Mouse (Mus musculus) G1E (cell line): ENCODE results near the gene Efna4. TPM values are rescaled to one million over a fixed set of nuclear protein-coding genes. Genes with fewer than 3 reads are reported as not detected.

ENCODE experiments used
- ATAC-seq: 2 replicates; pipeline ENCODE4 v1.8.0; 2016; ENCODE audit warnings: mild to moderate bottlenecking; ENCODE audit not compliant: insufficient number of reproducible peaks, poor library complexity, low FRiP score, severe bottlenecking; ENCODE audit errors: extremely low read depth
- DNase-seq: peaks from one replicate; pipeline ENCODE4 v3.0.0; 2012; ENCODE audit warnings: low spot score
- H3K27me3 ChIP-seq: 2 replicates; pipeline ENCODE4 v1.6.1; 2012; ENCODE audit warnings: mild to moderate bottlenecking, low read length, inconsistent platforms; ENCODE audit not compliant: insufficient read depth
- H3K36me3 ChIP-seq: replicated peaks from 2 replicates; pipeline ENCODE3; 2012; ENCODE audit warnings: mild to moderate bottlenecking, inconsistent platforms
- H3K4me1 ChIP-seq: 2 replicates; pipeline ENCODE4 v1.6.1; 2012; ENCODE audit warnings: low read depth, low read length, inconsistent platforms, mixed read lengths; ENCODE audit not compliant: insufficient read depth
- H3K4me3 ChIP-seq: 2 replicates; pipeline ENCODE4 v1.5.1; 2012; ENCODE audit warnings: low read depth, mild to moderate bottlenecking, inconsistent platforms, low read length, moderate library complexity, mixed read lengths
- H3K9me3 ChIP-seq: replicated peaks from 2 replicates; pipeline ENCODE4 v1.6.1; 2012; ENCODE audit warnings: inconsistent platforms
- CTCF ChIP-seq: IDR thresholded peaks from 2 replicates; pipeline ENCODE4 v1.5.1; 2012; ENCODE audit warnings: low read depth, low read length, inconsistent platforms, mixed read lengths
- GATA1 ChIP-seq: IDR thresholded peaks from 2 replicates; pipeline ENCODE4 v1.6.1; 2012; ENCODE audit warnings: borderline replicate concordance, low read length, inconsistent platforms, mixed read lengths
- GATA2 ChIP-seq: IDR thresholded peaks from 2 replicates; pipeline ENCODE4 v1.6.1; 2012; ENCODE audit warnings: low read depth, low read length, inconsistent platforms, borderline replicate concordance
- POLR2AphosphoS5 ChIP-seq: IDR thresholded peaks from 2 replicates; pipeline ENCODE4 v1.6.1; 2012; ENCODE audit warnings: low read depth, low read length, inconsistent platforms; ENCODE audit not compliant: insufficient replicate concordance
- TAL1 ChIP-seq: conservative IDR thresholded peaks from 2 replicates; pipeline ENCODE4 v1.6.1; 2012; ENCODE audit warnings: low read depth, low read length, inconsistent platforms, mixed read lengths
- polyA plus RNA-seq: library from polyadenylated mRNA; stranded (reverse); fragments of >175 nt; gene quantifications from 2 replicates; pipeline ENCODE4 v1.2.3, GENCODE M21; 2012
- total RNA-seq, 2 experiments: library from RNA; stranded (forward) in 1 of 2; stranded (reverse) in 1 of 2; fragments of 200-1000 nt in 1 of 2; fragments of >200 nt in 1 of 2; fragmentation: Nextera tagmentation in 1 of 2; gene quantifications; 2 replicates each; pipeline ENCODE4 v1.2.3; 2014 to 2017

Efna4 gene
- total and polyA plus RNA-seq, 3 experiments = not detected

GRCm38 (mm10) chr3:89300514-89300913, 37.3 kb downstream of the Efna4 start:
- no peaks in the 10 kb centered on the region for H3K36me3 ChIP-seq
- ATAC-seq (no peak), DNase-seq (no peak)
- TF ChIP-seq CTCF = no peak
- H3K9me3 ChIP-seq = no peaks in the 10 kb centered on the region
- no peaks in the 10 kb centered on the region for H3K4me1 ChIP-seq
- peaks cover 43% of the 10 kb centered on the region for H3K27me3 ChIP-seq
- H3K4me3 ChIP-seq = no peak overlapping the region

- Histone ChIP-seq H3K27me3 (peaks cover 41% of the 10 kb centered on the region), H3K9me3 (no peaks in the 10 kb centered on the region), H3K4me3 (no peak overlapping the region), H3K36me3 (no peaks in the 10 kb centered on the region), H3K4me1 (no peaks in the 10 kb centered on the region)
- ATAC-seq (no peak), DNase-seq (no peak)
- TF ChIP-seq CTCF (no peak), POLR2AphosphoS5 (no peak), GATA2 (no peak), GATA1 (no peak), TAL1 (no peak)
Observed at GRCm38 (mm10) chr3:89300071-89300470, 37.8 kb downstream of the Efna4 start.

- no peaks in the 10 kb centered on the region for H3K36me3 ChIP-seq
- ATAC-seq (no peak), DNase-seq (no peak)
- H3K4me1 ChIP-seq = no peaks in the 10 kb centered on the region
- peaks cover 38% of the 10 kb centered on the region for H3K27me3 ChIP-seq
- TF ChIP-seq CTCF (no peak), TAL1 (no peak), GATA1 (no peak), GATA2 (no peak)
- no peak overlapping the region for H3K4me3 ChIP-seq
- H3K9me3 ChIP-seq = no peaks in the 10 kb centered on the region
Observed at GRCm38 (mm10) chr3:89299499-89299898, 38.3 kb downstream of the Efna4 start.

DNA sequence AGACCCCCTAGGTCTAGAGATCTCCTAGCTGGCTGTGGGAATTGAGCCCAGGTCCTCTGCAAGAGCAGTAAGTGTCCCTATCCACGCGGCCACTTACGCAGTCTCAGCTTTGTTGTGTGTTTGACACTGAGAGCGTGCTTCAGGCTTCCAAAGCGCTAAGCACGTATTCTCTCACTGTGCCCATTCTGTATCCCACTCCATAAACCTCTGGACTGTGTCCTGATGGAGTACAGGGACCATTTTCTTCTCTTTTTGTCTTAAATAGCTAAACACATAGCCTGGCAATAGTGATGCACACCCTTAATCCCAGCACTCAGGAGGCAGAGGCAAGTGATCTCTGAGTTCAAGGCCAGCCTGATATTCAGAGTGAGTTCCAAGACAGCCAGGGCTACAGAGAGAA, 38.9 kb downstream of the Efna4 start:
- Histone ChIP-seq H3K36me3 (no peaks in the 10 kb centered on the region), H3K9me3 (no peaks in the 10 kb centered on the region), H3K27me3 (peaks cover 39% of the 10 kb centered on the region), H3K4me1 (no peaks in the 10 kb centered on the region), H3K4me3 (no peak overlapping the region)
- DNase-seq (no peak), ATAC-seq (no peak)
- TF ChIP-seq GATA1 = no peak
- TF ChIP-seq CTCF = no peak
- no peak for TF ChIP-seq TAL1
- no peak for TF ChIP-seq GATA2
- TF ChIP-seq POLR2AphosphoS5 = no peak

- no peak for DNase-seq
- H3K4me1 ChIP-seq = no peaks in the 10 kb centered on the region
- peaks cover 53% of the 10 kb centered on the region for H3K27me3 ChIP-seq
- no peak for ATAC-seq
- no peak for TF ChIP-seq GATA2
- no peak for TF ChIP-seq POLR2AphosphoS5
- TF ChIP-seq CTCF = no peak
- no peak for TF ChIP-seq TAL1
- TF ChIP-seq GATA1 = no peak
- H3K4me3 ChIP-seq = no peak overlapping the region
- no peaks in the 10 kb centered on the region for H3K9me3 ChIP-seq
- no peaks in the 10 kb centered on the region for H3K36me3 ChIP-seq
Observed at GRCm38 (mm10) chr3:89296761-89297396, 40.9 kb downstream of the Efna4 start.

DNA sequence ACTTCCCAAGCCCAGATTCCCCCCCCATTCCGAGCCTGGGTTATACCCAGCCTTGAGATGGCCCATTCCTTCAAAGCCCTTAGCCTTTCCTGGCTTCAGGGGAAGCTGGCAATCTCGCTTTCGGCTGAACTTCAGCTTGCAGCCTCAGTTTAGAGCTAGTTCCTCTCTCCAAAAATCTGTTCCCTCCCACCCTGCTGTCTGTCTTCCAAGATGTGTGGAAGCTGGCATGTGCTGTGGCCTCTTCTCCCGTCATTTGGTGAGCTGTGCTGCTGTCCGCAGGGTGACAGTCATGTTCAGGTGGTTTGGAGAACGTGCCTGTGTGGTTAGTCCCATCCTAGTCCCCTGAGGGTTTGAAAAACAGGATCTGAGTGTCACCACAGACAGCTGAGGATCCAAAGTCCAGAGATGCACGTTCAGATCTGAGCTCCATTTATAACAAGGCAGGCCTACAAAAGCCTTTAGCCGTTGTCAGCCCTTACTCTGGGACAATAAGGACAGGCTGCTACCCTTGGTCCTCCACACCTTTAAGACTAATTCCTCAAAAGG, 42.1 kb downstream of the Efna4 start:
- peaks cover 57% of the 10 kb centered on the region for H3K27me3 ChIP-seq
- TF ChIP-seq TAL1 = no peak
- no peak for TF ChIP-seq GATA1
- TF ChIP-seq POLR2AphosphoS5 = no peak
- no peak for TF ChIP-seq CTCF
- TF ChIP-seq GATA2 = no peak
- no peak for DNase-seq
- ATAC-seq = no peak
- H3K4me3 ChIP-seq = no peak overlapping the region
- no peaks in the 10 kb centered on the region for H3K9me3 ChIP-seq
- no peaks in the 10 kb centered on the region for H3K36me3 ChIP-seq
- no peaks in the 10 kb centered on the region for H3K4me1 ChIP-seq

GRCm38 (mm10) chr3:89294195-89294594, 43.6 kb downstream of the Efna4 start:
- no peak for TF ChIP-seq GATA2
- TF ChIP-seq GATA1 = no peak
- no peak for TF ChIP-seq POLR2AphosphoS5
- no peak for TF ChIP-seq TAL1
- TF ChIP-seq CTCF = no peak
- peaks cover 52% of the 10 kb centered on the region for H3K27me3 ChIP-seq
- no peak for DNase-seq

More at GRCm38 (mm10) chr3:89294195-89294594, 43.6 kb downstream of the Efna4 start:
- H3K9me3 ChIP-seq = no peaks in the 10 kb centered on the region
- no peak overlapping the region for H3K4me3 ChIP-seq
- ATAC-seq = no peak
- H3K36me3 ChIP-seq = no peaks in the 10 kb centered on the region
- no peaks in the 10 kb centered on the region for H3K4me1 ChIP-seq
